ENCODE assay signal across 8 mouse cellular contexts in genomic region chr13:112354109-112354867, GRCm38 (mm10).
DNase-seq lines count a peak whose midpoint lies in the region; ATAC-seq and TF ChIP-seq lines count a peak whose summit lies in the region.

No protein-coding gene starts in this region.

- peak; percentile 47; the same call in 1 of the 2 replicates for ATAC-seq in heart, embryonic 12.5 days (ENCODE audit: insufficient number of reproducible peaks, low FRiP score)
- ATAC-seq in midbrain, postnatal 0 days (ENCODE audit: low FRiP score), result 0 out of 2 replicates have a peak, but pooled peaks have one; percentile 45

- no peak overlapping the region for H3K4me2 ChIP-seq in heart, embryonic 12.5 days
- no peak overlapping the region for H3K4me2 ChIP-seq in midbrain, postnatal 0 days (ENCODE audit: low read depth, low read length, poor library complexity, severe bottlenecking)

- H3K9ac ChIP-seq in heart, embryonic 12.5 days, result no peak overlapping the region
- H3K9ac ChIP-seq in midbrain, postnatal 0 days (replicated peaks; ENCODE audit: low read length, poor library complexity, severe bottlenecking), result no peak overlapping the region

- TF ChIP-seq CTCF in gastrocnemius, adult 2 months (IDR thresholded peaks at IDR 0.05), result no peak
- TF ChIP-seq CTCF in spleen, adult 2 months (IDR thresholded peaks at IDR 0.05; ENCODE audit: extremely low read depth, insufficient read depth, insufficient read length, insufficient replicate concordance), result no peak
- no peak for TF ChIP-seq CTCF in midbrain, postnatal 0 days (IDR thresholded peaks at IDR 0.05)
- TF ChIP-seq CTCF in left cerebral cortex, adult 2 months (IDR thresholded peaks at IDR 0.05), result no peak

- H3K9me3 ChIP-seq in heart, embryonic 12.5 days (replicated peaks), result no peaks in the 10 kb centered on the region; the same call in none of the 2 replicates
- H3K9me3 ChIP-seq in midbrain, postnatal 0 days (ENCODE audit: low read length), result no peaks in the 10 kb centered on the region

- TF ChIP-seq POLR2A in spleen, adult 2 months (IDR thresholded peaks at IDR 0.05; ENCODE audit: low read depth, low read length), result no peak

- peak overlapping the region; percentile 73 for H3K27ac ChIP-seq in gastrocnemius, adult 2 months
- H3K27ac ChIP-seq in spleen, adult 2 months (ENCODE audit: insufficient read depth, low read length), result peak overlapping the region; percentile 0; the same call in 1 of the 2 replicates
- H3K27ac ChIP-seq in heart, embryonic 12.5 days (ENCODE audit: poor library complexity, severe bottlenecking), result 0 out of 2 replicates have a peak overlapping the region, but pooled peaks have one; percentile 5
- H3K27ac ChIP-seq in midbrain, postnatal 0 days (ENCODE audit: low read depth, low read length), result no peak overlapping the region
- H3K27ac ChIP-seq in left cerebral cortex, adult 2 months, result no peak overlapping the region

- intact Hi-C loops in gastrocnemius, adult 2 months (cut with DNase I), result no loop called here
- intact Hi-C loops in left cerebral cortex, adult 2 months (cut with DNase I), result no loop called here

- H3K27me3 ChIP-seq in spleen, adult 2 months (ENCODE audit: control insufficient read depth, insufficient read depth, low read length), result no peaks in the 10 kb centered on the region
- no peaks in the 10 kb centered on the region for H3K27me3 ChIP-seq in heart, embryonic 12.5 days (replicated peaks)
- H3K27me3 ChIP-seq in midbrain, postnatal 0 days (ENCODE audit: insufficient read depth, low read length), result no peaks in the 10 kb centered on the region

- no peaks in the 10 kb centered on the region for H3K36me3 ChIP-seq in spleen, adult 2 months (ENCODE audit: control insufficient read depth, insufficient read depth, low read length)
- H3K36me3 ChIP-seq in heart, embryonic 12.5 days, result no peaks in the 10 kb centered on the region
- H3K36me3 ChIP-seq in midbrain, postnatal 0 days (ENCODE audit: insufficient read depth, low read length), result peaks cover 13% of the 10 kb centered on the region

- 54% methylated on average over 6 of the region's 6 CpGs for WGBS in spleen, adult 2 months
- 42% methylated on average over 6 of the region's 6 CpGs for WGBS in heart, embryonic 12.5 days
- 22% methylated on average over 6 of the region's 6 CpGs for WGBS in midbrain, postnatal 0 days

- no peak for DNase-seq in gastrocnemius, adult 2 months
- DNase-seq in gastrocnemius, postnatal 10 days, result no peak
- no peak for DNase-seq in spleen, adult 2 months (ENCODE audit: low read depth in 1 of 2, low spot score in 2 of 2)
- no peak for DNase-seq in spleen, postnatal 36 days (ENCODE audit: low spot score in 2 of 2)
- DNase-seq in midbrain, postnatal 0 days (ENCODE audit: low spot score), result peak; percentile 51
- no peak for DNase-seq in left cerebral cortex, adult 2 months (ENCODE audit: extremely low spot score in 1 of 2, low spot score in 2 of 2)
- DNase-seq in thymus, postnatal 0 days (ENCODE audit: low spot score), result no peak

- H3K4me1 ChIP-seq in spleen, adult 2 months (ENCODE audit: control insufficient read depth, insufficient read depth, insufficient read length), result peaks cover 7% of the 10 kb centered on the region; the same call in 1 of the 2 replicates
- H3K4me1 ChIP-seq in heart, embryonic 12.5 days (replicated peaks), result peaks cover 22% of the 10 kb centered on the region
- H3K4me1 ChIP-seq in midbrain, postnatal 0 days (ENCODE audit: insufficient read depth, low read length), result peaks cover 6% of the 10 kb centered on the region; the same call in 1 of the 2 replicates

- no peak overlapping the region for H3K4me3 ChIP-seq in gastrocnemius, adult 2 months
- H3K4me3 ChIP-seq in spleen, adult 2 months (ENCODE audit: extremely low read depth, insufficient read depth, insufficient read length), result no peak overlapping the region
- no peak overlapping the region for H3K4me3 ChIP-seq in heart, embryonic 12.5 days
- H3K4me3 ChIP-seq in midbrain, postnatal 0 days (ENCODE audit: low read depth, low read length), result no peak overlapping the region
- H3K4me3 ChIP-seq in left cerebral cortex, adult 2 months, result no peak overlapping the region

Comparison
In these comparisons a context has a peak if more than half of its experiments do, and no peak if none do; other contexts are left out.
1. H3K27ac ChIP-seq: peak in gastrocnemius, adult 2 months (single experiment), spleen, adult 2 months (single experiment) and heart, embryonic 12.5 days (single experiment); none in midbrain, postnatal 0 days (single experiment) and left cerebral cortex, adult 2 months (single experiment).